ENCODE assay signal across 18 mouse cellular contexts in the genomic region with DNA sequence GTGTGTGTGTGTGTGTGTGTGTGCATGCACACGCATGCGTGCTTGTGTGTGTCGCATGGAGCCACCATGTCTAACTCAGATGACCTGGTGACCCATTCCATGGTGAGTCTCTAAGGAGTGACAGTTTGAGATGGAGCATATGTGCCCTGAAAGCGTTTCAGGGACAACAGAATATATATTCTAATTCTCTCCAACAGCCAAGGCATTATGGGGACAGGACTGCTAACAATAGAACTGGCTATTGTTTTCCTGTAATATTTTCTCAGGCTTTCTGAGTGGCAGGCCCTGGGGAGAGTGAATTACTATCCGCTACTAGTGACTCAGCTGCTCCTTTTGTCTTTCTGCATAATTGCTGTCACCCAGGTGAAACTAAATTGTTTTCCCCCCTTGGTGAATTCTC.
DNase-seq lines count a peak whose midpoint lies in the region; ATAC-seq lines count a peak whose summit lies in the region.
"Had no signal": no experiment of that assay in that cellular context is flagged by ENCODE, and none has a peak within 500 bp of the region (broad histone marks: within the 10 kb centered on the region; RNA-seq: fewer than 3 reads in every experiment).

No protein-coding gene starts in this region.

- H3K4me3 ChIP-seq in heart, embryonic 16.5 days (ENCODE audit: low read length) = no peak overlapping the region
- H3K4me3 ChIP-seq in hindbrain, embryonic 12.5 days = no peak overlapping the region
- H3K4me3 ChIP-seq in neural tube, embryonic 13.5 days = no peak overlapping the region
- H3K4me3 ChIP-seq: gastrocnemius, adult 2 months; kidney, embryonic 15.5 days; limb, embryonic 15.5 days had no signal

- peaks cover 11% of the 10 kb centered on the region for H3K4me1 ChIP-seq in heart, embryonic 16.5 days (ENCODE audit: control insufficient read depth, insufficient read depth, low read length)
- H3K4me1 ChIP-seq in hindbrain, embryonic 12.5 days = peaks cover 9% of the 10 kb centered on the region
- H3K4me1 ChIP-seq in neural tube, embryonic 13.5 days (replicated peaks) = peaks cover 6% of the 10 kb centered on the region
- H3K4me1 ChIP-seq: limb, embryonic 15.5 days had no signal

- no peak for DNase-seq in heart, adult 18-20 months
- DNase-seq in embryo, embryonic 10 days (ENCODE audit: low spot score) = peak; percentile 30
- DNase-seq in T-cell, adult 2 months (ENCODE audit: low spot score) = no peak
- DNase-seq in layer of hippocampus, adult 18-20 months (ENCODE audit: low spot score in 2 of 2) = no peak
- DNase-seq: adrenal gland, postnatal 14 days; cerebellum, adult 18-20 months; forebrain, postnatal 0 days; gastrocnemius, adult 2 months; layer of hippocampus, postnatal 36 days; lung, postnatal 10 days; spleen, adult 18-20 months; thymus, adult 2 months had no signal

- peak overlapping the region; percentile 42 for H3K27ac ChIP-seq in heart, embryonic 16.5 days (ENCODE audit: low read length)
- H3K27ac ChIP-seq in hindbrain, embryonic 12.5 days = no peak overlapping the region
- 0 out of 2 replicates have a peak overlapping the region, but pooled peaks have one; percentile 9 for H3K27ac ChIP-seq in neural tube, embryonic 13.5 days (replicated peaks)
- H3K27ac ChIP-seq: gastrocnemius, adult 2 months; kidney, embryonic 15.5 days; limb, embryonic 15.5 days had no signal

- H3K36me3 ChIP-seq in heart, embryonic 16.5 days (ENCODE audit: control insufficient read depth, insufficient read depth) = no peaks in the 10 kb centered on the region
- no peaks in the 10 kb centered on the region for H3K36me3 ChIP-seq in hindbrain, embryonic 12.5 days
- H3K36me3 ChIP-seq in neural tube, embryonic 13.5 days = no peaks in the 10 kb centered on the region
- H3K36me3 ChIP-seq: kidney, embryonic 15.5 days; limb, embryonic 15.5 days had no signal

- ATAC-seq in heart, embryonic 16.5 days (replicated peaks; ENCODE audit: extremely low read depth, insufficient read depth, low FRiP score) = no peak
- peak; percentile 94 for ATAC-seq in hindbrain, embryonic 12.5 days (ENCODE audit: low FRiP score)
- peak; percentile 67 for ATAC-seq in neural tube, embryonic 13.5 days (ENCODE audit: low read depth)
- ATAC-seq: activated CD4-positive, CD25-positive, alpha-beta regulatory T cell, adult 4 months; forebrain, postnatal 0 days had no signal

- no peak overlapping the region for H3K4me2 ChIP-seq in heart, embryonic 16.5 days (ENCODE audit: low read depth, low read length)
- H3K4me2 ChIP-seq in hindbrain, embryonic 12.5 days (replicated peaks) = no peak overlapping the region
- H3K4me2 ChIP-seq in neural tube, embryonic 13.5 days = no peak overlapping the region
- H3K4me2 ChIP-seq: kidney, embryonic 15.5 days; limb, embryonic 15.5 days had no signal

- no peak overlapping the region for H3K9ac ChIP-seq in heart, embryonic 16.5 days (ENCODE audit: low read length)
- no peak overlapping the region for H3K9ac ChIP-seq in hindbrain, embryonic 12.5 days
- no peak overlapping the region for H3K9ac ChIP-seq in neural tube, embryonic 13.5 days
- H3K9ac ChIP-seq: forebrain, postnatal 0 days; kidney, embryonic 15.5 days; limb, embryonic 15.5 days had no signal

- H3K27me3 ChIP-seq in heart, embryonic 16.5 days (ENCODE audit: control insufficient read depth, insufficient read depth, low read length) = no peaks in the 10 kb centered on the region
- no peaks in the 10 kb centered on the region for H3K27me3 ChIP-seq in hindbrain, embryonic 12.5 days
- H3K27me3 ChIP-seq in neural tube, embryonic 13.5 days = no peaks in the 10 kb centered on the region
- H3K27me3 ChIP-seq: kidney, embryonic 15.5 days; limb, embryonic 15.5 days had no signal

- no peaks in the 10 kb centered on the region for H3K9me3 ChIP-seq in heart, embryonic 16.5 days (replicated peaks; ENCODE audit: control insufficient read depth, low read length)
- no peaks in the 10 kb centered on the region for H3K9me3 ChIP-seq in hindbrain, embryonic 12.5 days (replicated peaks)
- H3K9me3 ChIP-seq in neural tube, embryonic 13.5 days = no peaks in the 10 kb centered on the region
- H3K9me3 ChIP-seq: kidney, embryonic 15.5 days; limb, embryonic 15.5 days had no signal

- WGBS in heart, embryonic 16.5 days = 66% methylated on average over 5 of the region's 5 CpGs
- 31% methylated on average over 5 of the region's 5 CpGs for WGBS in hindbrain, embryonic 12.5 days
- whole genome bisulfite sequencing in neural tube, embryonic 13.5 days = 18% methylated on average over 5 of the region's 5 CpGs
